Mouse (Mus musculus): ENCODE data around the gene C2cd2. TPM values are rescaled to one million over a fixed set of nuclear protein-coding genes. Genes with fewer than 3 reads are reported as not detected.
A peak's percentile ranks its signal among the peaks of the same experiment; 100 is the strongest.

Gene C2cd2
- total and polyA plus RNA-seq, 3 experiments: 7.7 to 14.5 (median 11.2) TPM

DNA sequence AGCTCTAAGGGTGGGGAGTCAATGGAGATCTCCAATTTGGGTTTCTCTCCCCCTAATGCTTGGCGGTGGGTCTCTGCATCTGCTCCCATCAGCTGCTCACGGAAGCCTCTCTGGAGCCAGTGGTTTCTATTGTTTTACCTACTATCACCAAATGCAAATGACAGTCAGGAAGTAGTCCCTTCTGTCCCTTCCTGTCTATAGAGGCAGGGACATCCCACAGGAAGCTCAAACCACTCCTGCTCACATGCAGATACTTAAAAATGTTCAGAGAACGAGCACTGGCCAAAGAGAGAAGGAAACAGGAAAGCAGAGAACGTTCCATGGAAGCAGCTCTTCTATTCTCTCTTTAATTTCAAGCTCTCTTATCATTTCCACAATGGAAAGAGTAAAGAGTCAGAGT lies 142.9 kb downstream of the C2cd2 start:
- Histone ChIP-seq H3K4me3 (replicated peaks in 1 of 3; ENCODE audit: low read depth in 2 of 3, low read length in 2 of 3, poor library complexity in 1 of 3) (no peak overlapping the region), H3K27me3 (replicated peaks) (no peaks in the 10 kb centered on the region), H3K27ac (ENCODE audit: insufficient read depth, low read depth) (no peak overlapping the region), H3K79me2 (replicated peaks; ENCODE audit: control insufficient read depth, extremely low read depth, insufficient read depth, poor library complexity, severe bottlenecking) (no peaks in the 10 kb centered on the region), H3K4me1 (ENCODE audit: control insufficient read depth in 1 of 2, insufficient read depth in 2 of 2) (peaks cover 6 to 48% of the 10 kb centered on the region in 2 experiments), H3K4me2 (ENCODE audit: insufficient read depth, low read depth, poor library complexity, severe bottlenecking) (no peak overlapping the region), H3K9ac (ENCODE audit: insufficient read depth, low read depth) (no peak overlapping the region), H3K36me3 (replicated peaks in 1 of 2; ENCODE audit: control insufficient read depth in 1 of 2, insufficient read depth in 1 of 2, low read length in 1 of 2) (peaks cover 45 to 87% of the 10 kb centered on the region in 2 experiments), H3K9me3 (replicated peaks; ENCODE audit: low read length) (no peaks in the 10 kb centered on the region)
- in situ Hi-C loops (cut with MboI; ENCODE audit: low pct_ligation_motif_present, low pct_unique_long_range_greater_than_20kb, low sequenced_read_pairs) (no loop called here), dilution Hi-C loops (cut with MboI; ENCODE audit: extremely low pct_ligation_motif_present, extremely low pct_unique_long_range_greater_than_20kb, low sequenced_read_pairs) (no loop called here)
- TF ChIP-seq CHD2 (IDR thresholded peaks at IDR 0.05; ENCODE audit: low read length): no peak
- peak; percentile 76 for TF ChIP-seq BHLHE40 (IDR thresholded peaks at IDR 0.05; ENCODE audit: low read depth, low read length)
- no peak for TF ChIP-seq JUND (conservative IDR thresholded peaks at IDR 0.05; ENCODE audit: low read depth, low read length)
- TF ChIP-seq ZMIZ1 (IDR thresholded peaks at IDR 0.05; ENCODE audit: low read depth, low read length): no peak
- TF ChIP-seq KAT2A (IDR thresholded peaks at IDR 0.05; ENCODE audit: insufficient replicate concordance, low read length): no peak
- TF ChIP-seq SMC3 (IDR thresholded peaks at IDR 0.05; ENCODE audit: low read depth, low read length): no peak
- TF ChIP-seq SIN3A (IDR thresholded peaks at IDR 0.05; ENCODE audit: low read length): no peak
- TF ChIP-seq NRF1 (IDR thresholded peaks at IDR 0.05; ENCODE audit: low read depth, low read length): no peak
- TF ChIP-seq MAFK (IDR thresholded peaks at IDR 0.05; ENCODE audit: insufficient replicate concordance, low read length): 0 out of 2 replicates have a peak, but pooled peaks have one; percentile 8
- TF ChIP-seq ZC3H11A (IDR thresholded peaks at IDR 0.05; ENCODE audit: low read depth, low read length): no peak
- no peak for TF ChIP-seq ZKSCAN1 (IDR thresholded peaks at IDR 0.05; ENCODE audit: borderline replicate concordance, low read depth, low read length)
- TF ChIP-seq RCOR1 (conservative IDR thresholded peaks at IDR 0.05; ENCODE audit: low read depth, low read length): no peak
- no peak for TF ChIP-seq MEF2A (IDR thresholded peaks at IDR 0.05; ENCODE audit: borderline replicate concordance, low read depth, low read length)
- no peak for TF ChIP-seq USF2 (conservative IDR thresholded peaks at IDR 0.05; ENCODE audit: low read depth, low read length)
- TF ChIP-seq UBTF (IDR thresholded peaks at IDR 0.05; ENCODE audit: low read depth, low read length): no peak
- no peak for TF ChIP-seq CHD1 (IDR thresholded peaks at IDR 0.05; ENCODE audit: low read depth, low read length)
- peak; percentile 45 for TF ChIP-seq EP300 (IDR thresholded peaks at IDR 0.05; ENCODE audit: low read length)
- peak; percentile 36; the same call in 1 of the 2 replicates for TF ChIP-seq ETS1 (conservative IDR thresholded peaks at IDR 0.05; ENCODE audit: low read depth, low read length)
- TF ChIP-seq ZNF384 (IDR thresholded peaks at IDR 0.05; ENCODE audit: low read depth, low read length): no peak
- TF ChIP-seq IRF4 (IDR thresholded peaks at IDR 0.05; ENCODE audit: low read depth, low read length): no peak
- TF ChIP-seq MXI1 (IDR thresholded peaks at IDR 0.05; ENCODE audit: low read depth, low read length): no peak
- TF ChIP-seq ELF1 (IDR thresholded peaks at IDR 0.05; ENCODE audit: low read depth, low read length): peak; percentile 55
- no peak for TF ChIP-seq USF1 (IDR thresholded peaks at IDR 0.05; ENCODE audit: low read depth, low read length)
- no peak for TF ChIP-seq POLR2A (IDR thresholded peaks at IDR 0.05; ENCODE audit: low read depth, low read length)
- no peak for TF ChIP-seq HCFC1 (IDR thresholded peaks at IDR 0.05; ENCODE audit: low read depth, low read length)
- no peak for TF ChIP-seq JUN (IDR thresholded peaks at IDR 0.05; ENCODE audit: insufficient read depth, low read depth, low read length)
- TF ChIP-seq MAZ (IDR thresholded peaks at IDR 0.05; ENCODE audit: low read depth, low read length): no peak
- no peak for TF ChIP-seq POLR2AphosphoS2 (IDR thresholded peaks at IDR 0.05; ENCODE audit: low read depth, low read length)
- peak; percentile 30 for DNase-seq (ENCODE audit: extremely low read depth)

All from CH12.LX (cell line).